ENCODE assay signal across 8 mouse cellular contexts in genomic region chr12:54162637-54163131, GRCm38 (mm10). TPM values are rescaled to one million over a fixed set of nuclear protein-coding genes. Genes with fewer than 3 reads are reported as not detected.
DNase-seq lines count a peak whose midpoint lies in the region; ATAC-seq and TF ChIP-seq lines count a peak whose summit lies in the region.

No protein-coding gene starts in this region.

- H3K4me2 ChIP-seq in hindbrain, embryonic 11.5 days (replicated peaks; ENCODE audit: low read depth, low read length): peak overlapping the region; percentile 47
- peak overlapping the region; percentile 48 for H3K4me2 ChIP-seq in limb, embryonic 14.5 days (replicated peaks; ENCODE audit: low read depth, low read length, severe bottlenecking)
- H3K4me2 ChIP-seq in midbrain, embryonic 14.5 days (ENCODE audit: low read length): peak overlapping the region; percentile 54

- ATAC-seq in erythroid progenitor cell, adult 5-6 weeks (replicated peaks; ENCODE audit: low FRiP score, poor library complexity, severe bottlenecking): peak; percentile 68
- ATAC-seq in hindbrain, embryonic 11.5 days (ENCODE audit: low FRiP score): 0 out of 2 replicates have a peak, but pooled peaks have one; percentile 53
- 0 out of 2 replicates have a peak, but pooled peaks have one; percentile 44 for ATAC-seq in limb, embryonic 14.5 days (ENCODE audit: low FRiP score, low read depth)
- no peak for ATAC-seq in midbrain, embryonic 14.5 days (ENCODE audit: low FRiP score, low TSS enrichment)

- no peak overlapping the region for H3K27ac ChIP-seq in hindbrain, embryonic 11.5 days (ENCODE audit: low read depth, low read length)
- no peak overlapping the region for H3K27ac ChIP-seq in limb, embryonic 14.5 days (replicated peaks; ENCODE audit: low read depth, low read length)
- no peak overlapping the region for H3K27ac ChIP-seq in midbrain, embryonic 14.5 days (replicated peaks; ENCODE audit: low read depth, low read length)

- peak overlapping the region; percentile 21; the same call in 1 of the 2 replicates for H3K4me3 ChIP-seq in hindbrain, embryonic 11.5 days (ENCODE audit: low read depth, low read length)
- H3K4me3 ChIP-seq in limb, embryonic 14.5 days (replicated peaks; ENCODE audit: low read length): peak overlapping the region; percentile 30
- H3K4me3 ChIP-seq in midbrain, embryonic 14.5 days (replicated peaks; ENCODE audit: low read depth, low read length): peak overlapping the region; percentile 24

- no peaks in the 10 kb centered on the region for H3K9me3 ChIP-seq in hindbrain, embryonic 11.5 days (ENCODE audit: control insufficient read depth, low read length)
- no peaks in the 10 kb centered on the region for H3K9me3 ChIP-seq in limb, embryonic 14.5 days (ENCODE audit: control insufficient read depth, low read length)
- H3K9me3 ChIP-seq in midbrain, embryonic 14.5 days (ENCODE audit: control insufficient read depth, low read length): no peaks in the 10 kb centered on the region

- no peaks in the 10 kb centered on the region for H3K36me3 ChIP-seq in hindbrain, embryonic 11.5 days (ENCODE audit: control insufficient read depth, insufficient read depth, low read length)
- no peaks in the 10 kb centered on the region for H3K36me3 ChIP-seq in limb, embryonic 14.5 days (ENCODE audit: control insufficient read depth, insufficient read depth, low read length)
- no peaks in the 10 kb centered on the region for H3K36me3 ChIP-seq in midbrain, embryonic 14.5 days (ENCODE audit: control insufficient read depth, insufficient read depth, low read length)

- WGBS in hindbrain, embryonic 11.5 days: 1% methylated on average over 16 of the region's 16 CpGs
- under 1% methylated on average over 16 of the region's 16 CpGs for WGBS in limb, embryonic 14.5 days
- WGBS in midbrain, embryonic 14.5 days: 1% methylated on average over 16 of the region's 16 CpGs

- peaks cover 8% of the 10 kb centered on the region; the same call in 1 of the 2 replicates for H3K27me3 ChIP-seq in hindbrain, embryonic 11.5 days (ENCODE audit: control insufficient read depth, insufficient read depth, low read length)
- peaks cover 4% of the 10 kb centered on the region; the same call in 1 of the 2 replicates for H3K27me3 ChIP-seq in limb, embryonic 14.5 days (ENCODE audit: control insufficient read depth, insufficient read depth, low read length)
- peaks cover 6% of the 10 kb centered on the region; the same call in 1 of the 2 replicates for H3K27me3 ChIP-seq in midbrain, embryonic 14.5 days (ENCODE audit: control insufficient read depth, insufficient read depth, low read length)

- DNase-seq in 3T3-L1 (ENCODE audit: low read depth, low spot score): peak; percentile 71
- peak; percentile 45 for DNase-seq in ZHBTc4 (ENCODE audit: low read depth, low spot score)
- DNase-seq in hindbrain, embryonic 11.5 days (ENCODE audit: low spot score): peak; percentile 61
- DNase-seq in limb, embryonic 14.5 days (ENCODE audit: low spot score): peak; percentile 50
- DNase-seq in midbrain, embryonic 14.5 days: peak; percentile 70
- no peak for DNase-seq in testis, postnatal 10 days (ENCODE audit: low spot score)
- no peak for DNase-seq in layer of hippocampus, postnatal 14 days (ENCODE audit: low spot score in 2 of 2)

- peak overlapping the region; percentile 15; the same call in 1 of the 2 replicates for H3K9ac ChIP-seq in hindbrain, embryonic 11.5 days (ENCODE audit: low read depth, low read length)
- peak overlapping the region; percentile 16 for H3K9ac ChIP-seq in limb, embryonic 14.5 days (ENCODE audit: low read depth, low read length, severe bottlenecking)
- H3K9ac ChIP-seq in midbrain, embryonic 14.5 days (replicated peaks; ENCODE audit: low read length): no peak overlapping the region

- TF ChIP-seq POLR2A in limb, embryonic 14.5 days (IDR thresholded peaks at IDR 0.05; ENCODE audit: borderline replicate concordance, extremely low read depth, insufficient read depth, insufficient read length): no peak

- peaks cover 4% of the 10 kb centered on the region; the same call in 1 of the 2 replicates for H3K4me1 ChIP-seq in hindbrain, embryonic 11.5 days (replicated peaks; ENCODE audit: control insufficient read depth, insufficient read depth, low read length)
- H3K4me1 ChIP-seq in limb, embryonic 14.5 days (ENCODE audit: control insufficient read depth, insufficient read depth, low read length): peaks cover 4% of the 10 kb centered on the region; the same call in 1 of the 2 replicates
- peaks cover 14% of the 10 kb centered on the region; the same call in 1 of the 2 replicates for H3K4me1 ChIP-seq in midbrain, embryonic 14.5 days (ENCODE audit: control insufficient read depth, insufficient read depth, low read length)

RNA-seq across cellular contexts. Expression of gene Egln3, which starts 41.0 kb away (rescaled TPM):
- total RNA-seq in erythroid progenitor cell, adult 5-6 weeks (2015; ENCODE audit: low replicate concordance): 3.8 and 5.4 TPM in 2 replicates
- 0.68 and 0.90 TPM in 2 replicates for total RNA-seq in erythroid progenitor cell, adult 5-6 weeks (2017; ENCODE audit: low replicate concordance)
- polyA plus RNA-seq in hindbrain, embryonic 11.5 days (2014; fragmentation: Nextera tagmentation; extraction: Ambion mirVana): 7.3 and 7.9 TPM in 2 replicates
- 7.7 and 7.8 TPM in 2 replicates for polyA plus RNA-seq in limb, embryonic 14.5 days (2012; rRNA removed)
- 5.6 and 7.1 TPM in 2 replicates for polyA plus RNA-seq in limb, embryonic 14.5 days (2014; fragmentation: Nextera tagmentation; extraction: Ambion mirVana)
- 5.6 and 5.9 TPM in 2 replicates for polyA plus RNA-seq in midbrain, embryonic 14.5 days (2014; fragmentation: Nextera tagmentation; extraction: Ambion mirVana)
- total RNA-seq in layer of hippocampus, postnatal 14 days (2021): 1 to 10 TPM; 4.3 to 5.9 TPM

Comparison
In these comparisons a context has a peak if more than half of its experiments do, and no peak if none do; other contexts are left out.
1. DNase-seq: peak in 3T3-L1 (single experiment), ZHBTc4 (single experiment), hindbrain, embryonic 11.5 days (single experiment), limb, embryonic 14.5 days (single experiment) and midbrain, embryonic 14.5 days (single experiment); none in testis, postnatal 10 days (single experiment) and layer of hippocampus, postnatal 14 days (0 of 2).
2. Peak in every context shown above with its lines, with median percentiles within 50 percentile points of each other: H3K4me2 ChIP-seq and H3K4me3 ChIP-seq.